Mouse (Mus musculus) forebrain, postnatal 0 days (tissue): ENCODE data around the gene Fam186a. TPM values are rescaled to one million over a fixed set of nuclear protein-coding genes. Genes with fewer than 3 reads are reported as not detected.
A peak's percentile ranks its signal among the peaks of the same experiment; 100 is the strongest.

Experiments
- ATAC-seq: fragments of 200-750 bp; cut with Nextera tagmentation; 2 replicates; pipeline ENCODE4 v1.8.0; 2017; ENCODE audit warnings: mild to moderate bottlenecking, moderate library complexity
- DNase-seq: peaks from one replicate; pipeline ENCODE4 v3.0.0-alpha.2; 2015
- H3K27ac ChIP-seq: fragments of 300-500 bp; sonication (generic); 2 replicates; pipeline ENCODE4 v1.5.1; 2014; ENCODE audit warnings: low read depth, mild to moderate bottlenecking, antibody characterized with exemption, low read length, moderate library complexity, mixed read lengths
- H3K27me3 ChIP-seq: fragments of 300-500 bp; sonication (generic); 2 replicates; pipeline ENCODE4 v1.6.1; 2014; ENCODE audit warnings: mild to moderate bottlenecking, low read length, mixed read lengths; ENCODE audit not compliant: insufficient read depth
- H3K36me3 ChIP-seq: fragments of 300-500 bp; sonication (generic); 2 replicates; pipeline ENCODE4 v1.6.1; 2014; ENCODE audit warnings: mild to moderate bottlenecking, moderate library complexity; ENCODE audit not compliant: insufficient read depth
- H3K4me1 ChIP-seq: fragments of 300-500 bp; sonication (generic); 2 replicates; pipeline ENCODE4 v1.6.1; 2014; ENCODE audit warnings: antibody characterized with exemption; ENCODE audit not compliant: insufficient read depth
- H3K4me2 ChIP-seq: fragments of 300-500 bp; sonication (generic); 2 replicates; pipeline ENCODE4 v1.6.1; 2014; ENCODE audit warnings: low read depth, mild to moderate bottlenecking, moderate library complexity
- H3K4me3 ChIP-seq: fragments of 300-500 bp; sonication (generic); 2 replicates; pipeline ENCODE4 v1.5.1; 2014; ENCODE audit warnings: low read depth, low read length, mixed read lengths
- H3K9ac ChIP-seq: fragments of 300-500 bp; sonication (generic); 2 replicates; pipeline ENCODE4 v1.6.1; 2014; ENCODE audit warnings: mild to moderate bottlenecking
- H3K9me3 ChIP-seq: fragments of 300-500 bp; sonication (generic); 2 replicates; pipeline ENCODE4 v1.6.1; 2016; ENCODE audit warnings: low read length
- CTCF ChIP-seq: sonication (generic); IDR thresholded peaks from 2 replicates; pipeline ENCODE4 v1.5.1; 2016; ENCODE audit warnings: antibody characterized with exemption, control low read depth, low read depth
- WGBS: fragments of 180-500 bp; shearing (Covaris S2); extraction: QIAGEN DNeasy Blood & Tissue Kit; methylation state at CpG from one replicate; pipeline ENCODE4 v1.1.7; 2014; 5-methylcytosine and 5-hydroxymethylcytosine counted together
- polyA plus RNA-seq: library from polyadenylated mRNA; unstranded; fragments of >200 nt; fragmentation: Nextera tagmentation; extraction: Ambion mirVana; gene quantifications from 2 replicates; pipeline ENCODE4 v1.2.1, GENCODE M21; 2015
- total RNA-seq: library from RNA; depleted of rRNA; stranded (reverse); fragments of >200 nt; gene quantifications from 2 replicates; pipeline ENCODE4 v1.2.3, GENCODE M21; 2014; rRNA removed

The Fam186a gene
- total and polyA plus RNA-seq, 2 experiments from 2014 or later: not detected

GRCm38 (mm10) chr15:99874612-99875333 lies 92.1 kb downstream of the Fam186a start:
- Histone ChIP-seq H3K36me3 (no peaks in the 10 kb centered on the region), H3K9ac (peak overlapping the region; percentile 73), H3K4me1 (peaks cover 7% of the 10 kb centered on the region), H3K4me3 (peak overlapping the region; percentile 93), H3K4me2 (peak overlapping the region; percentile 88), H3K27me3 (no peaks in the 10 kb centered on the region), H3K27ac (0 out of 2 replicates have a peak overlapping the region, but pooled peaks have one; percentile 21), H3K9me3 (no peaks in the 10 kb centered on the region)
- WGBS: 2% methylated on average over 26 of the region's 30 CpGs
- DNase-seq (peak; percentile 33), ATAC-seq (peak; percentile 71)
- TF ChIP-seq CTCF: no peak

GRCm38 (mm10) chr15:99872543-99872942 lies 94.3 kb downstream of the Fam186a start:
- Histone ChIP-seq H3K27ac (no peak overlapping the region), H3K9ac (no peak overlapping the region)
- WGBS: 45% methylated on average over 3 of the region's 3 CpGs

More at GRCm38 (mm10) chr15:99872543-99872942, 94.3 kb downstream of the Fam186a start:
- Histone ChIP-seq H3K4me3 (no peak overlapping the region), H3K4me2 (no peak overlapping the region), H3K9me3 (no peaks in the 10 kb centered on the region), H3K27me3 (no peaks in the 10 kb centered on the region), H3K4me1 (peaks cover 7% of the 10 kb centered on the region), H3K36me3 (no peaks in the 10 kb centered on the region)
- ATAC-seq (no peak), DNase-seq (no peak)
- TF ChIP-seq CTCF: no peak

Other genes with a start within 250 kb of the Fam186a start
- 6.0 and 6.1 TPM in 2 replicates for gene Gpd1, start 249.5 kb downstream of the Fam186a start, total RNA-seq
- 3.9 and 4.3 TPM in 2 replicates for gene Gpd1, start 249.5 kb downstream of the Fam186a start, polyA plus RNA-seq
- 69.0 and 86.2 TPM in 2 replicates for gene Cox14, start 241.4 kb downstream of the Fam186a start, total RNA-seq
- 177 and 209 TPM in 2 replicates for gene Cox14, start 241.4 kb downstream of the Fam186a start, polyA plus RNA-seq
- 95.7 and 99.2 TPM in 2 replicates for gene Cers5, start 194.2 kb downstream of the Fam186a start, total RNA-seq
- gene Cers5, start 194.2 kb downstream of the Fam186a start, polyA plus RNA-seq: 69.5 and 76.8 TPM in 2 replicates
- 9.7 and 12.5 TPM in 2 replicates for gene Lima1, start 91.6 kb downstream of the Fam186a start, total RNA-seq
- 8.5 and 11.8 TPM in 2 replicates for gene Lima1, start 91.6 kb downstream of the Fam186a start, polyA plus RNA-seq
- gene Larp4, start 3.0 kb upstream of the Fam186a start, total RNA-seq: 39.1 and 48.6 TPM in 2 replicates
- 12.4 and 19.1 TPM in 2 replicates for gene Larp4, start 3.0 kb upstream of the Fam186a start, polyA plus RNA-seq
- gene Dip2b, start 71.6 kb upstream of the Fam186a start, total RNA-seq: 29.3 and 40.6 TPM in 2 replicates
- gene Dip2b, start 71.6 kb upstream of the Fam186a start, polyA plus RNA-seq: 4.7 and 8.3 TPM in 2 replicates